Mouse (Mus musculus) lung, adult 2 months (tissue): ENCODE measurements around the gene Mettl1.

Experiments
- CTCF ChIP-seq: fragments of 200-500 bp; IDR thresholded peaks from 2 replicates; pipeline ENCODE4 v1.5.1; 2011; ENCODE audit warnings: mild to moderate bottlenecking, low read length, control low read depth; ENCODE audit not compliant: insufficient read depth
- POLR2A ChIP-seq: fragments of 200-500 bp; IDR thresholded peaks from 2 replicates; pipeline ENCODE4 v1.6.1; 2011; ENCODE audit warnings: low read depth, mild to moderate bottlenecking, control low read depth, low read length, borderline replicate concordance; ENCODE audit errors: extremely low read depth

DNA sequence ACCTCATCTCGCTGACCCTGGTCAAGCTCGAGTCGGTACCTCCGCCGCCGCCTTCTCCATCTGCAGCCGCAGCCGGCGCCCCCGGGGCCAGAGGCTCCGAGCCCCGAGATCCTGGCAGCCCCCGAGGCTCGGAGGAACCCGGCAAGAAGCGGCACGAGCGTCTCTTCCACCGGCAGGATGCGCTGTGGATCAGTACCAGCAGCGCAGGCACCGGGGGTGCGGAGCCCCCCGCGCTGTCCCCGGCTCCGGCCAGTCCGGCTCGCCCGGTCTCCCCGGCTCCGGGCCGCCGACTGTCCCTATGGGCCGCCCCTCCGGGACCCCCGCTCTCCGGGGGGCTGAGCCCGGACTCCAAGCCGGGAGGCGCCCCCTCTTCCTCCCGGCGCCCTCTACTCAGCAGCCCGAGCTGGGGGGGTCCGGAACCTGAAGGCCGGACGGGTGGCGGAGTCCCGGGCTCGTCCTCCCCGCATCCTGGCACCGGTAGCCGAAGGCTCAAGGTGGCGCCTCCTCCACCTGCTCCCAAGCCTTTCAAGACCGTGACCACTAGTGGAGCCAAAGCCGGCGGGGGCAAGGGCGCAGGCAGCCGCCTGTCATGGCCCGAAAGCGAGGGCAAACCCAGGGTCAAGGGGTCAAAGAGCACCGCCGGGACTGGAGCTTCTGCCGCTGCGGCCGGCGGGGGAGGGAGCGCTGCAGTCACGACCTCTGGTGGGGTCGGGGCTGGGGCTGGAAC is 38.6 kb downstream of the Mettl1 start:
- no peak for TF ChIP-seq POLR2A
- no peak for TF ChIP-seq CTCF
